Mouse (Mus musculus) inflammation-experienced regulatory T-cells, adult 6 months (primary cell): Measurements from ENCODE around the gene A4galt. TPM values are rescaled to one million over a fixed set of nuclear protein-coding genes. Genes with fewer than 3 reads are reported as not detected.

Source experiments
- ATAC-seq: one replicate; pipeline ENCODE4 v1.8.0; 2017
- polyA plus RNA-seq, 3 experiments: library from polyadenylated mRNA; unstranded; fragments of 100-300 nt; shearing (Covaris generic); gene quantifications; one replicate each; pipeline ENCODE4 v1.2.1; 2017

Gene A4galt
- polyA plus RNA-seq, 3 experiments from 2014 or later: not detected

- no peak for ATAC-seq
Measured at GRCm38 (mm10) chr15:83265269-83265668, 13.7 kb upstream of the A4galt start.

GRCm38 (mm10) chr15:83263405-83263804 is 11.8 kb upstream of the A4galt start:
- ATAC-seq: no peak

GRCm38 (mm10) chr15:83257906-83258305 is 6.3 kb upstream of the A4galt start:
- no peak for ATAC-seq

DNA sequence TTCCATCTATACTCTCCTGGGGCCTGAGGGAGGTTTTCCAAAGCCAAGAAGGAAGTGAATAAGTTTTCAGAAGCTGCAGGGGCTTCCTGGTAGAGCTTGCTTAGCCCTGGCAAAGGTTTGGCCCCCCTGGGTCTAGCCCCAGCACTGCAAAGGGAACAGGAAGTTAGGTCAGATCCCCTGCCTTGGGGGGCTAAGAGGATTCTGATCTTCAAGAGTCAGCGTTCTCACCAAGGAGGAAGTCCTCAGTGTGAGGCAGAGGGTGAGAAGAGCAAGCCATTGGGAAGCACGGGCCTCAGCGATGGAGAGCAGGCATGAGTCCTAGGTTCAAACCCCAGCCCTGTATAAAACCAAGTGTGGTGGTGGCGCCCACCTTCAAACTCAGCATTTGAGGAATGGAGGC is 4.9 kb upstream of the A4galt start:
- no peak for ATAC-seq

DNA sequence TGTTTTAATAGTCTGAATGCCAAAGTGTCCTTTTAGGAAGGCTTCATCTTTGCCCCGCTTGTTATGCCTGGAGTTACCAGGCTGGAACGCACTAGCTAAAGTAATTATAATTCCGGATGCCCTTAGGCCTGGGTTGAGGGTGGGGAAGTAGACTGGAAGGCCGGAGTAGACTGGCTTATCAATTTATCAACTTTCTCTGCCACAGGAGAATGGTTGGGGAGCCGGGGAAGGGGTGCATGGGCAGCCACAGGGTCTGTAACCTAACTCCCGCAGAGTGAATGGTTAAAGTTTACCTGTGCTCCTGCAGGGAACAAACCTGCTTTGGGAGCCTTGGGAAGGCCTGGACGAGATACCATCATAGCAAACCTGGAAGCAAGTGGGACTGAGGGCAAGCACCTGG is 4.4 kb upstream of the A4galt start:
- ATAC-seq: no peak

GRCm38 (mm10) chr15:83255191-83255782 is 3.7 kb upstream of the A4galt start:
- no peak for ATAC-seq

DNA sequence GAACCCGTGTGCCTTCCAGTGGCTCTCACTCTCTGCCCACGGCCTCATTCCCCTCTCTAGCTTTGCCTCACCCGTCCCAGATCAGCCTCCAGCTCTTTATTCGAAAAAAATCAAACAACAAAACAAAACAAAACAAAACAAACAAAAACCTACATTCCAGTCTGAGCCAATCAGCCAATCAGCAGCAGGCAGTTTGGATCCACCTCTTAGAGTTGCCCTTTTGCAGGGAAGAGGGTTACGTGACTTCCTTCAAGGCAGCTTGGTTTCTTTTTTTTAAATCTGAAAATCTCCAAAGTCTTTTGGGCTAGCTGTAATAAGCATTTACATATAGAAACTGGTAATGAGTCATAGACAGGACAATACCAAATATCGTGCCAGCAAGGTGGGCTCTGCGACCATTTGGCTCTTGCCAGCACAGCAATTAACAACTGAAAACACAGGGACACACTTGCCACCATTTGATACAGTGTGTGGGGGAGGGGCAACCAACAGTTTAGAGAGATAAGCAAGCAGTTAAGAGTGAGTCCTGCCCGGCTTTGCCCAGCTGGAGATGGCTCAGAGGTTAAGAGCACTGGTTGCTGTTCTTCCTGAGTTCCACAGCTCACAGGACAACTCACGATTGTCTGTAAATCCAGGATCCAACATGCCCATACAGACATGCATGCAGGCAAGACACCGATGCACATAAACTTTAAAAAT is 2.9 kb upstream of the A4galt start:
- no peak for ATAC-seq

DNA sequence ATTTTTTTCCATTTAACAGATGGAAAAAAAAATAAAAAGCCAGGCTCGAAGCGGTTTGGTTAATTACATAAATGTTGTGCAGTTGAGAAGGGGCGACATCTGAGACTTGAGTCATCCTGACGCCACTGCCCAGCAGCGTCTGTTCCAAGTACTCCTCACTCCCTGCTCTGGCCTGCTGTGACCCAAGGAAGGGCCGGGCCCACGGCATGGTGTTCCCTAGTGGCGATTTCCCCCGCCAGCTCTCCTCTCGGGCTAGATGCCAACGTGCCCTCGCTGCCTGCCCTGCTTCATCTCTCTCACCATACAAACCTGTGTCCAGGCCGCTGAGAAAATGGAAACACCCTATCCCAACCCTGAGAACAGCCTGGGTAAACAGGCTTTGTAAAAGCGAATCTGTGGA is 486 bp upstream of the A4galt start:
- ATAC-seq: no peak

DNA sequence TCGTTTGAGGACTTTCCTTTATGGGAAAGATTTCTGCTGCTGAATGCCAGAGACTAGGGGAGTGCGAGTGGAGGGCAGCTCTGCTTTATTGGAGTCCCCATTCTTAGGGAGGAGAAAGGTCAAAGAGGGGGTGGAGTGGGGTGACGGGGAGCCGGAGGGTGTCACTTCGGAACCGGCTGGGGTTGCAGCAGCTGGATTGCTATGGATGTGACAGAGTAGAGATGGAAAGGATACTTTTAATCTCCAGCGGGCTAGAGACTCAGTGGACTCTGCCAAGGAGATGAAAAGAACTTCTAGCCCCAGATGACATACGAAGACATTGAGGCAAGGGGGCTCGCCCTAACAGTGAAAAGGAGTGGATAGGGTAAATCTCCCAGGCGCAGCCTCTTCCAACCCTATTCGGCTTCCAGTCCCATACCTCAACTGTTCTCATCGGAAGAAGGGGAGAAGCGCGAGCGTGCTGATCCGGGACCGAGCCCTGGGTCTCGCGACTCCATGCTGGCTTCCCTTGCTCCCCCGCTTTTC is 861 bp downstream of the A4galt start:
- no peak for ATAC-seq

DNA sequence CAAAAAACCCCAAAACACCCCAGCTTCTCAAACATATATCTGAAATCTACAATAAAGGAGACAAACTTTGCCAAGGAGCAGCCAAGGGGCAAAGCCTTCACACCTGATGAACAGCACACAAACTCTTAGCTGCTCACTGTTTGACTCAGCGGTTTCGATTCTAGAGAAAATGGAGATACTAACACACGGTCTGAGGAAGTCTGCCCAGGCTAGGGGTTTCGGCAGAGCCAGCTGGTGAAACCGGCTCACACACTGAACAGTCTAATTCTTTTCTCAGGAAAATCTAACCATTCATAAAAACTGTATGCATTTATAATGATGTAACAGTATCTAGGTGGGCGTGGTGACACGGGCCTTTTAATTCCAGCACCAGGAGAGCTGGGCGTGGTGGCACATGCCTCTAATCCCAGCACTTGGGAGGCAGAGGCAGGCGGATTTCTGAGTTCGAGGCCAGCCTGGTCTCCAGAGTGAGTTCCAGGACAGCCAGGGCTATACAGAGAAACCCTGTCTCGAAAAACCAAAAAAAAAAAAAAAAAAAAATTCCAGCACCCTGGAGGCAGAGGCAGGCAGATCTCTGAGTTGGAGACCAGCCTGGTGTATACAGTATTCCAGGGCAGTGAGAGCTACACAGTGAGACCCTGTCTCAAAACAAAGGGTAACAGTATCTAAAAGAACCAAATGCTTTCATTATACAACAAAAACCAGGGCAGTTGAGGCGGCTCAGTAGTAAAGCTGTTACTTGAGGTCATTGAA is 1.9 kb downstream of the A4galt start:
- ATAC-seq: no peak

DNA sequence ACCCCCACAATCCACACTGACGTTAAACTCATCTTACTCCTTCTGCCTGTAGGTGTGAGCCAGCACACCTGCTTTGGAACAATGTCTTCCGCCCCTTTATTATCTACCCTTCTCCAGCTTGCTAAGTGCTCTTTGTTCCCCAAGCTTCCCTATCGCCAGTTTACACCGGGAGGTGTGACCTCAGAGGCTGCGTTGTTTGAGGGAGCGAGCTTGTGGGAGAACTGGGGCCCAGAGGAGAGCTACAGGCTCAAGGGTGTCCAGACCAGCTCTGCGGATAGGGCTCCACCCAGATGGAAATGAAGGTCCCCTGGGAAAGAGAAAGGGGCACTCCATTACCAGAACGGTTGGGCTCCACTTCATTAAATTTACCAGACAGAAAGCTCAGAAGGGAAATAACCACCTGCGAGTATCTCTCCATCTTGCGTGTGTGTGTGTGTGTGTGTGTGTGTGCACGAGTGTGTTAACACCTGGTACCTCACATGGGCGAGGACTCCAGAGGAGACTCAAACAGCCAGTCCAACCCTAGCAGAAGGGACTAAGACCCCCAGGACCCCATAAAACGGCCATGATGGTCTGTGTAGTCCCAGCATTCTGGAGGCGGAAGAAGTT is 3.2 kb downstream of the A4galt start:
- no peak for ATAC-seq

- no peak for ATAC-seq
Measured at GRCm38 (mm10) chr15:83244371-83244770, 7.2 kb downstream of the A4galt start.

DNA sequence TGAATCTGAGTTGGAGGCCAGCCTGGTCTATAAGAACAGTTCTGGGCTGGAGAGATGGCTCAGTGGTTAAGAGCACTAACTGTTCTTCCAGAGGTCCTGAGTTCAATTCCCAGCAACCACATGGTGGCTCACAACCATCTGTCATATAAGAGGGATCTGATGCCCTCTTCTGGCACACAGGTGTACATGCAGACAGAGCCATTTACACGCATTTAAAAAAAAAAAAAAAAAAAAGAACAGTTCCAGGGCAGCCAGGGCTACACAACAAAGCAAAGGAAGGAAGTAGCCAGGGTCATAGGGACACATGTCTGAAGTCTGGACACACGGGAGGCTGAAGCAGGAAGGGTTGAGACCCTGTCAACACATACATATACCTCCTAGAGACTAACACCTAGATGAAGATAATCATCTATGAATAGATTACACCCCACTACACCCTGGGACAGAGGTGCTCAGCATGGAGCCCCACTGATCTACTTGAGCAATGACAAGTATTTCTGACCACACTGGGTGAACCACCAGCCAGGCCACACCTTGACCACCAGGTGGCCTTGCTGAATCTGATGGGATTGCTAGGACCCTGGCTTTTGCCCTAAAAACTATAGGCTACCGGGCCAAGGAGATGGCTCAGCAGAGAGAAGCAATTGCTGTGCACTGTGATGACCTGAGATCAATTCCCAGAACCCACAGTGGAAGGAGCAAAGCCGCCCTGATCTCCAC is 9.5 kb downstream of the A4galt start:
- no peak for ATAC-seq

GRCm38 (mm10) chr15:83241497-83241896 is 10.1 kb downstream of the A4galt start:
- ATAC-seq: no peak

DNA sequence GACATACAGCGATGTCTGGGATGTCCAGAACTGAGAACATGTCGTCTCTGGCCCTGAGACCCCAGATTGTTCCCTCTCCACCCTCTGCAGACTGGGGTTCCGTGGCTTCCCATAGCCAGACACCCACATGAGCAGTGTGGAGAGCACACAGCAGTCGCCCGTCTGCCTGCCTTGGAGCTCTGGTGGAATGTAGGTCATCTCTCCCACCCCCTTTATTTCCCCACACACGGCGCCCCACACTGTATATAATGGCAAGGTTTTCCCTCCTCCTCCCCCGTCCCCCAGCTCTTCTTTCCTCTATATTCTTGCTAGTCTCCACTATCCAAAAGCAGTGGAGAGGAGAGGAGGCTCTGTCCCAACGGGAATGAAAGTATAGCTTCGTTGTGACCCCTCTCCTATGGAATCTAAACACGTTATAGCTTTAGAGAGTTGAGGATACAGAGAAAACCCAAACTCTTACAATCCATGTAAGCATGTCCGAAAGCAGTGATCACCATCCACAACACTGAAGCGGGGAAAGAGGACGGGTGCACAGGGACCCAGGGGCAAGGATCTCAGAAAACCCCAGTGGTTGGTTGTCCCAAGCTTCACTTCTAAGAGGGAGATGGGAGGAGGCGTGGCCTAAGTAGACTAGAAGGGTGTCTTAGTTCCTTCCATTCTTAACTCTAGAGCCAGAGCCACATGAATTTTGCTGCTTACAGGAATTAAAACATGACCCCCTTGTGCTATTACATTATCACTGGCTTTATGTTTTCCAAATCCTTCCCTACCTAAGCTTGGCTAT is 13.9 kb downstream of the A4galt start:
- ATAC-seq: no peak

GRCm38 (mm10) chr15:83236824-83237223 is 14.8 kb downstream of the A4galt start:
- no peak for ATAC-seq

DNA sequence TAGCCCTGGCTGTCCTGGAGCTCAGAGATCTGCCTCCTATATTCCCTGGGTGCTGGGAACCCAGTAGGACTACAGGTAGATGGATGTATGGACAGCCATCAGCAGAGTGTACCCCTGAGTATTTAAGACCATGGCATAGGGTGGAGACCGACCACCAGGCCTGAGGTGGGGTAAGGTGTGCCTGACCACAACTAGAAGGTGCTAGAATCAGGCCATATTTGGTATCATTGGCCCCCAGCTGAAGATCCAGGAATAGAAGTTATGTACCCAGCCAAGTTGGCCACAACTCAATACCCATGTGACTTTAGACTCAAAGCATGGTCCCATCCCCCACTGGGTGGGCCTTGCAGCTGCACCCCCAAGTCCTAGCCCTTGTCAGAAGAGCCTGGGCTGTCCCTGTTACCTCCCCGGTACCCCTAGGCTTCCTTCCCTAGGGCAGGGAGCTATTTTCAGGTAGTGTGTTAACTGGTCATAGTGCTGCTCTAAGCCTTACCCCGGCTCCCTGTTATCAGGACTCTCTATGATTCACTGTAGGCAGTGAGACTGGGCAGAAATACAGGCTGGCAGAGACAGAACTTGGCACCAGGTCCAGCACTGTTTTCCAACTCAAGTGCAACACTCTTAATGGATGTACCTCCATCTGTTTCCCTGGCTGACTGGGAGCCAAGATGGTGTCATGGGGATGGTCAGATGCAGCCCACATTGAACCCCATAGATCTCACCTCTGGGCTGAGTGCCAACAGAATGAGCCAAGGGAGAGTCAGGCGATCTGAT is 18.2 kb downstream of the A4galt start:
- no peak for ATAC-seq

DNA sequence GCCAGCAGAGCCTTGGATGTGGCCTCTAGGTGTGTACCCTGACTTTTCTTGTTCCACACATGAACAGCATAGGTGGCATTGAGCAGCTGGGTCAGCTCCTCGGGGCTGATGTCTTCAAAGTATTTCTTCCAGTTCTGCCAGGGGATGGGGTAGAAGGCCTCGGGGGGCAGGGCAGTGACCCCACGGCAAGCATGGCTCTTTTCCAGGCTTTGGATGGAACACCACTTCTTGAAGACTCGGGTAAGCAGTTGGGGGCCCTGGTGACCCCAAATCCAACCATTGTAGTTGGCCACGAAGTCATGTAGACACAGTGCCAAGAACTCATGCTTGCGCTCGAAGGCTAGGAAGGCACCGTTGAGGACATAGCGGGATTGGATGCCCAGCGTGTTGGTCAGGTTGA is 24.0 kb downstream of the A4galt start:
- no peak for ATAC-seq

DNA sequence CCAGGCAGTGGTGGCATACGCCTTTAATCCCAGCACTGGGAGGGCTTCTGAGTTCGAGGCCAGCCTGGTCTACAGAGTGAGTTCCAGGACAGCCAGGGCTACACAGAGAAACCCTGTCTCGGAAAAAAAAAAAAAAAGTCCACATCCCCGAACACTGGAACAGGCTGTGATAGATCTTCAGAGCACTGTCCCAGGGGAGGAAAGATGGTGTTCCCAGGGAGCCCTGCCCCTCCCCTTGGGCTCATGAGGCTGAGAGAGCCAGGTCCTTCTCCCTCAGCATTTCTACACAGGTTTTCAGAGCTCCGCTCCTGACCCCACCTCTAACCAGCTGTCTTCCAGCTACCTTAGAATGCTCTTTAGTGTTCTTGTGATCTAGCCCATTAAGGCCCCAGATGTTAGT is 24.7 kb downstream of the A4galt start:
- no peak for ATAC-seq

- ATAC-seq: no peak
Measured at GRCm38 (mm10) chr15:83226066-83226834, 25.3 kb downstream of the A4galt start.
